Mouse (Mus musculus): ENCODE results near the gene Tex13c2. TPM values are rescaled to one million over a fixed set of nuclear protein-coding genes. Genes with fewer than 3 reads are reported as not detected.

Tex13c2 gene
- total RNA-seq (2014; rRNA removed; ENCODE audit: low replicate concordance), result not detected in 2 replicates
- polyA plus RNA-seq (2015; fragmentation: Nextera tagmentation; extraction: Ambion mirVana), result not detected in 2 replicates

DNA sequence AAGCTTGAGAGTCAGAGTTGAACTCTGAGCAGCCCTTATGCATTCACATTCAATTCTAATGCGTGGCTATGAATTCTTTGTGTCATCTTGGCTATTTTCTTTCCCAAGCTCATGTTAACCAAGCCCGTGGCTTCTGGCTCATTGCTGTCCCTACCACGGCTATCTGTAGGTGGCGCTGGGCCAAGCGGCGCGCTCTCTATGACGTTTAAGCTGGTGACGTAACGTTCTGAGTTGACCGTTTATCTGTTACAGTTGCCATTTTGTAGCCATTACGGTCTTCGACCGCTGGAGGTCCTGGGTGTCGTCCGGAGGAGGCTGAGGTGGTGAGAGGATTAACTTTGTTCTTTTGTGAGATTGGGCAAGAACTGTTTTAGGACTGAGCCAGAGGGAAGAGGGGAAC is at the start of gene Tex13c2:
Gene Tex13c2, plus strand, starts transcription at position 246 of the 400 bp plus-strand sequence.
- Histone ChIP-seq H3K4me1 (ENCODE audit: control insufficient read depth, insufficient read depth) (no peaks in the 10 kb centered on the region), H3K9me3 (replicated peaks; ENCODE audit: control insufficient read depth, low read length) (no peaks in the 10 kb centered on the region), H3K9ac (replicated peaks; ENCODE audit: low read depth, low read length) (no peak within 1 kb of the TSS), H3K4me3 (ENCODE audit: low read depth, low read length) (no peak within 1 kb of the TSS), H3K36me3 (replicated peaks; ENCODE audit: control insufficient read depth, insufficient read depth, low read length) (no peaks in the 10 kb centered on the region), H3K27ac (ENCODE audit: low read depth) (no peak within 1 kb of the TSS), H3K27me3 (ENCODE audit: control insufficient read depth, insufficient read depth, low read length) (no peaks in the 10 kb centered on the region), H3K4me2 (ENCODE audit: low read depth, low read length) (no peak within 1 kb of the TSS)
- DNase-seq (ENCODE audit: low spot score) (no peak), ATAC-seq (ENCODE audit: insufficient read depth, low read depth) (no peak)
- TF ChIP-seq CTCF (IDR thresholded peaks at IDR 0.05; ENCODE audit: low read depth), result no peak
- 89% methylated on average over 16 of the region's 16 CpGs for WGBS

DNA sequence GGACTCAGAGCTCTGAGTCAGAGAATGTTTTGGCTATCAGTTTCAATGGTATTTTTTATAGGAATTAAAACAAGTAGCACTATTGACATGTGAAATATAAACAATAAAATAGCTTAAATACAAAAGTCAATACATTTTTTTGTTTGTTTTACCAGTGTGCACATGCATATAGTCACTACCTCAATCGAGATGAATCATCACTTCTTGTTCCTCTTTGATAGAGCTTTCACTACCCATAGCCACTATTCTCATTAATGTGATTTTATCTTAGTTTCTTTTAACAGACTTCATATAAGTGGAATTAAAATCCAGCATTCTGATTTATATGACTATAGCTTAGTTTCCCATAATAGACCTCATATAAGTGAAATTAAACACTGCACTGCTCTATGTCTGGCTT is 39.2 kb upstream of the Tex13c2 start:
- DNase-seq (ENCODE audit: low spot score) (no peak), ATAC-seq (ENCODE audit: insufficient read depth, low read depth) (no peak)
- no peak overlapping the region for H3K27ac ChIP-seq (ENCODE audit: low read depth)
- H3K4me1 ChIP-seq (ENCODE audit: control insufficient read depth, insufficient read depth), result no peaks in the 10 kb centered on the region
- H3K36me3 ChIP-seq (replicated peaks; ENCODE audit: control insufficient read depth, insufficient read depth, low read length), result no peaks in the 10 kb centered on the region
- H3K4me2 ChIP-seq (ENCODE audit: low read depth, low read length), result no peak overlapping the region
- TF ChIP-seq EP300 (IDR thresholded peaks at IDR 0.05; ENCODE audit: low read depth) (no peak), CTCF (IDR thresholded peaks at IDR 0.05; ENCODE audit: low read depth) (no peak)
- H3K27me3 ChIP-seq (ENCODE audit: control insufficient read depth, insufficient read depth, low read length), result no peaks in the 10 kb centered on the region
- H3K9ac ChIP-seq (replicated peaks; ENCODE audit: low read depth, low read length), result no peak overlapping the region
- 68% methylated on average over 1 of the region's 1 CpGs for WGBS
- no peak overlapping the region for H3K4me3 ChIP-seq (ENCODE audit: low read depth, low read length)
- no peaks in the 10 kb centered on the region for H3K9me3 ChIP-seq (replicated peaks; ENCODE audit: control insufficient read depth, low read length)

DNA sequence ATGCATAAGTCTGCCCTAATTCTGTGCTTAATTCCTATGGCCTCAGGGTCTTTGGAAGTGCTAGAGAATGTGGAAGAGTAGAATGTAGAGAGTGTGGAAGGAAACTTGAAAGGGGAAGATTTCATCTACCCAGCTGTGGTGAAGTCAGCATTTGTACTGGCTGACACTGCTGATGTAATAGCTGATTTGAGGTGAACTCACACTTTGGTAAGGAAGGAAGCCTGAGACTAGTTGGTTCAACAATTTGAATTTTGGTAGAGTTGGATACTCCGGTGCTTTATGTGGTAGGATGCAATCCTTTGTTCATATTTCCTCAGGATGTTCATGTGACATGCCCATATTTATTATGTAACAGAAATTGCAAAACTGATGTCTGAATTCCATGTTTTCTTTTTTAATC is 36.5 kb upstream of the Tex13c2 start:
- DNase-seq (ENCODE audit: low spot score), result no peak
- Histone ChIP-seq H3K4me1 (ENCODE audit: control insufficient read depth, insufficient read depth) (no peaks in the 10 kb centered on the region), H3K4me2 (ENCODE audit: low read depth, low read length) (no peak overlapping the region), H3K36me3 (replicated peaks; ENCODE audit: control insufficient read depth, insufficient read depth, low read length) (no peaks in the 10 kb centered on the region), H3K27me3 (ENCODE audit: control insufficient read depth, insufficient read depth, low read length) (no peaks in the 10 kb centered on the region), H3K9me3 (replicated peaks; ENCODE audit: control insufficient read depth, low read length) (no peaks in the 10 kb centered on the region), H3K9ac (replicated peaks; ENCODE audit: low read depth, low read length) (no peak overlapping the region), H3K27ac (ENCODE audit: low read depth) (no peak overlapping the region), H3K4me3 (ENCODE audit: low read depth, low read length) (no peak overlapping the region)
- 80% methylated on average over 1 of the region's 1 CpGs for WGBS
- ATAC-seq (ENCODE audit: insufficient read depth, low read depth), result no peak
- TF ChIP-seq EP300 (IDR thresholded peaks at IDR 0.05; ENCODE audit: low read depth) (no peak), CTCF (IDR thresholded peaks at IDR 0.05; ENCODE audit: low read depth) (no peak)

DNA sequence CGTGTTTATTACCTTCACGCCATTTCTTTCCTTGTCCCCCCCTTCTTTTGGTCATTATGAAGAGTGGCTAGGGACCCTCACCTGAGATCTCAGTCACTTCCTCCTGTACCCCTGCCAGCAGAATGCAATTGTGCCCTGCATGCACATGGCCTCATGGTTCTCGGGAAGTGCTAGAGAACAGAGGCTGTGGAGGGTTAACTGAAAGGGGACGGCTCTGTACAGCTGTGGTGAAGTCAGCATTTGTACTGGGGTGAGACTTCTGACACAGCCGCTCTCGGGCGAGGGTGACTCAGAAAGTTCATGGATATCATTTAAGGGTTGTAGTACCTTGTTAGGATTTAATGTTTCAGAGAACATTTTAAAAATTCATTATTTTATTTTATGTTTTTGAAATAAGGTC is 35.0 kb upstream of the Tex13c2 start:
- Histone ChIP-seq H3K4me2 (ENCODE audit: low read depth, low read length) (no peak overlapping the region), H3K4me1 (ENCODE audit: control insufficient read depth, insufficient read depth) (no peaks in the 10 kb centered on the region), H3K27ac (ENCODE audit: low read depth) (no peak overlapping the region), H3K4me3 (ENCODE audit: low read depth, low read length) (no peak overlapping the region), H3K9me3 (replicated peaks; ENCODE audit: control insufficient read depth, low read length) (no peaks in the 10 kb centered on the region), H3K36me3 (replicated peaks; ENCODE audit: control insufficient read depth, insufficient read depth, low read length) (no peaks in the 10 kb centered on the region), H3K27me3 (ENCODE audit: control insufficient read depth, insufficient read depth, low read length) (no peaks in the 10 kb centered on the region), H3K9ac (replicated peaks; ENCODE audit: low read depth, low read length) (no peak overlapping the region)
- DNase-seq (ENCODE audit: low spot score), result no peak
- ATAC-seq (ENCODE audit: insufficient read depth, low read depth), result no peak
- WGBS, result 60% methylated on average over 7 of the region's 7 CpGs
- no peak for TF ChIP-seq CTCF (IDR thresholded peaks at IDR 0.05; ENCODE audit: low read depth)
- TF ChIP-seq EP300 (IDR thresholded peaks at IDR 0.05; ENCODE audit: low read depth), result no peak

DNA sequence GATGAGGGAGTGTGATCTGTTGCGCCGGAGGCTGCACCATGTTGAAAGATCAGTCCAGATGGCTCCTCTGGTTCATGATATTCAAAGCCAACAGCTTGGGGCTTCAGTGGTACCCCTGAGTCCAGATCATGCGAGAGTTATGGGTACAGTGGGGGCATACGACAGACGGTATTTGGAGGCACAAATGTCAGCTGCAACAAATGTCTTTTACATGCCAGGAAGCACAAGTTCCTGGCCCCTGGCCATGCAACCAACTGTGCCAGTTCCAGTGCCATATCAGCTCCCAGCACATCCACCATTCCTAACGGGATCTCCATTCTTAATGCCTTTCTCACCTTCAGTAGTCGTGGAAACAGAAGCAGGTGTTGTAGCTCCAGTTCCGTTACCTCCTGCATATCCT is 845 bp downstream of the Tex13c2 start:
- Histone ChIP-seq H3K27me3 (ENCODE audit: control insufficient read depth, insufficient read depth, low read length) (no peaks in the 10 kb centered on the region), H3K9me3 (replicated peaks; ENCODE audit: control insufficient read depth, low read length) (no peaks in the 10 kb centered on the region), H3K27ac (ENCODE audit: low read depth) (no peak overlapping the region), H3K36me3 (replicated peaks; ENCODE audit: control insufficient read depth, insufficient read depth, low read length) (no peaks in the 10 kb centered on the region), H3K4me1 (ENCODE audit: control insufficient read depth, insufficient read depth) (no peaks in the 10 kb centered on the region), H3K4me2 (ENCODE audit: low read depth, low read length) (no peak overlapping the region), H3K4me3 (ENCODE audit: low read depth, low read length) (no peak overlapping the region), H3K9ac (replicated peaks; ENCODE audit: low read depth, low read length) (no peak overlapping the region)
- ATAC-seq (ENCODE audit: insufficient read depth, low read depth) (no peak), DNase-seq (ENCODE audit: low spot score) (no peak)
- no peak for TF ChIP-seq EP300 (IDR thresholded peaks at IDR 0.05; ENCODE audit: low read depth)
- WGBS, result 84% methylated on average over 8 of the region's 8 CpGs

DNA sequence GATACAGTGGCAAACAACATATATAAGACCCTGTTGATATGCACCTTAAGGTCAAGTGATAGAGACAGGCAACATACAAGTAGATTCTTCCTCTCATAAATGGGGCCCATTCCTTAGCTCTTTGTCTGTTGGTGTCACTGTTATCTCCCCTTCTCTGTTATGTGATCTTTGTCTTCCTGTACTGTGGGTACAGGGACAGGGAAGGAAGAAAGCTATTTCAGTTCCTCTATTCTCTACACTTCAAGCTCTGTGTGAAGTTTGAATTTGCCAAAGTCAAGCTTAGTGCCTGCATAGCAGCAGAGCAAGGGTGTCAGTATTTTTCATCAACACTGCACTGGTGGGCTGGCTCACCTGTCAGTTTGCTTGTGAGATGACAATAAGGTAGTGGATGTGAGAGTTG is 11.0 kb downstream of the Tex13c2 start:
- no peak overlapping the region for H3K4me2 ChIP-seq (ENCODE audit: low read depth, low read length)
- no peak for TF ChIP-seq CTCF (IDR thresholded peaks at IDR 0.05; ENCODE audit: low read depth)
- no peak for TF ChIP-seq EP300 (IDR thresholded peaks at IDR 0.05; ENCODE audit: low read depth)
- H3K4me1 ChIP-seq (ENCODE audit: control insufficient read depth, insufficient read depth), result no peaks in the 10 kb centered on the region
- no peaks in the 10 kb centered on the region for H3K27me3 ChIP-seq (ENCODE audit: control insufficient read depth, insufficient read depth, low read length)
- no peak for ATAC-seq (ENCODE audit: insufficient read depth, low read depth)
- no peak overlapping the region for H3K27ac ChIP-seq (ENCODE audit: low read depth)
- H3K36me3 ChIP-seq (replicated peaks; ENCODE audit: control insufficient read depth, insufficient read depth, low read length), result no peaks in the 10 kb centered on the region
- no peak for DNase-seq (ENCODE audit: low spot score)
- H3K9ac ChIP-seq (replicated peaks; ENCODE audit: low read depth, low read length), result no peak overlapping the region
- H3K9me3 ChIP-seq (replicated peaks; ENCODE audit: control insufficient read depth, low read length), result no peaks in the 10 kb centered on the region
- no peak overlapping the region for H3K4me3 ChIP-seq (ENCODE audit: low read depth, low read length)

Data from heart, postnatal 0 days (tissue).